Mouse (Mus musculus) liver (tissue): ENCODE measurements around the gene Ano9.

ENCODE experiments used
- DNase-seq: peaks from one replicate; pipeline ENCODE4 v3.0.0-alpha.2; 2020; ENCODE audit warnings: mixed read lengths

Ano9 gene

DNA sequence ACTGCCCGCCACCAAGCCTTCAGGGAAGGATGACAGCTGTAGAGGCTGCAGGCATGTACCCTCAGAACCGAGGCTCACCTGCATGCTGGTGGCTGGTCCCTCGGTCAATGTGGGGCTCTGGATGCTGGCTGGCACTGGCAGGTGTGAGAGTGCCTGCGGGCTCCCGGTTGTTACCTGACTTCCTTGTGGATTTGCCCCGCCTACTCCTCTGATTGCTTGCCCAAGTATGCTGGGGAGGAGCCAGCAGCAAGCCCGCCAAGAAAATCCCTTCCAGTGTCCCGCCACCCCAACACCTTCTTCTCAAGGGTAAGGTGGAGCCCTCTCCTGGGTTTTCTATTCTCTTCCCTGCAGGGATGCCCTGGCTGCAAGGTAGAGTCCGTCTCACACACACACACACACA is at the start of gene Ano9:
TSS of gene Ano9 (minus strand) at position 171 of the 400 bp plus-strand sequence.
- no peak for DNase-seq

DNA sequence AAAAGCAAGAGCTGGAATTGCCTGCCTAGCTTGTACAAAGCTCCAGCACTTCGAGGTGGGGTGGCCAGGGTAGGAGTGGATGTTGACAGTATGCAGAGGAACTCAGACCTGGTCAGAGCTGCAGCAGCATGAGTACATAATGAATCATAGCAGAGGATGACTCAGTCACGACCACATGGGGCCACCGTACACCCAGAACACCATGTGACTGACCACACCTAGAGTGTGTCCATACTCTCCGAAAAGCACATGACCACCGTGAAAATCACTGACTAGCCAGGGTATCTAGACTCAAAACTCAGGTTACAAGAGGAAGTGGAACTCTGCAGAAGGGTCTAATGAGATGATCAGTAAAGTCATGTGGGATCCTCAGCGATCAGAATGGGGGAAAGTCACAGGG is 47.2 kb upstream of the Ano9 start:
- no peak for DNase-seq

GRCm38 (mm10) chr7:141164397-141164796 is 46.8 kb upstream of the Ano9 start:
- no peak for DNase-seq

GRCm38 (mm10) chr7:141155362-141155761 is 37.8 kb upstream of the Ano9 start:
- DNase-seq: no peak

DNA sequence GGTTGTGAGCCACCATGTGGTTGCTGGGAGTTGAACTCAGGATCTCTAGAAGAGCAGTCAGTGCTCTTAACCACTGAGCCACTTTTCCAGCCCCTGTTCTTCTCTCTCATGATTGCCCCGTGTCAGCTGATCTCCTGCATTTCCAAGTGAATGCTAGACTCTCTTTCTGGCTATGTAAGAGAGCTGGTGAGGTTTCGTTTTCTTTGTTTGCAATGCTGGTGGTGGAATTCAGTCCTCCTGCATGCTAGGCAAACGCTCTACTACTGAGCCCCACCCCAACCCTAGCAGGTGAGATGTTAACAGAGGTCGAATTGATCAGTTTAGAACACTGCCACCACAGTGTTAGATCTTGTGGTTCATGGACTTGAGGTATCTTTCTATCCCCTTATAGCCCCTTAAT is 31.0 kb upstream of the Ano9 start:
- no peak for DNase-seq

DNA sequence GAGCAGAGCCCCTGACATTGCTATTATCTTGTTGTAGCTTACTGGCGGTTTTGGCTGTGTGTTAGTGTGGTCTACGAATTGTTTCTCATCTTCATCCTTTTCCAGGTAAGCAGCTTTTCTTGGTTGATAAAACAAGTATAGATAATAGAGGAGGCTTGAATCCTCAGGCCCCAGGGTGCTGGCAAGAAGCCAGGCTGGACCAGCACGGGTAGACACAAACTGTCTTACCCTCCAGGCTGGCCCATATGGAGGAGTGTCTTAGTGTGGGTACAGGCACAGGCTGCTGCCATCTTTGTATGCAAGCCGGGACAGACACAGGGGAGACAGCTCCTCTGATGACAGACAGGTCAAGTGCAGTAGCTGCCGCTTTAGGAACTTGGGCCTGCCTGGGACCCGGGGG is 29.4 kb upstream of the Ano9 start:
- peak; percentile 50 for DNase-seq

DNA sequence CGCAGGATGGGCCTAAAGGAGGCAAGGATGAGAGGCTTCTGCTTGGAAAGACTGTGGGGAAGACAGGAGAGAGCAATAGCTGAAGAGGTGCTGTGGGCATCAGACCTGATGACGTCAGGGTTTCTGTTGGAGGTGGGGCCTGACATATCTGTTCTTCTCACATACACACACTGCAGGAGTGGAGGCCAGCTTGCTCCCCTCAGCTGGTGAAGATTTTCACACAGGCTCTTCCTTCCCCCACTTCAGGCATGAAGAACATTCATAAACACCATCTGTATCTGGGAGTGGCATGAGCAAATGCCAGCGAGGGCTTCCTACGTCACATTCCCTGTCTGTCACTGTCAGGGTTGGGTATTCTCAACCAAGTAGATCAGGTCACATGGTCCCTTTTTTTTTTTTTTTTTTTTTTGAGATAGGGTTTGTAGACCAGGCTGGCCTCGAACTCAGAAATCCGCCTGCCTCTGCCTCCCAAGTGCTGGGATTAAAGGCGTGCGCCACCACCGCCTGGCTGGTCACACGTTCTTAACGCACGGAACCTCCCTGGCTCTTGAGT is 28.5 kb upstream of the Ano9 start:
- DNase-seq: peak; percentile 77

DNA sequence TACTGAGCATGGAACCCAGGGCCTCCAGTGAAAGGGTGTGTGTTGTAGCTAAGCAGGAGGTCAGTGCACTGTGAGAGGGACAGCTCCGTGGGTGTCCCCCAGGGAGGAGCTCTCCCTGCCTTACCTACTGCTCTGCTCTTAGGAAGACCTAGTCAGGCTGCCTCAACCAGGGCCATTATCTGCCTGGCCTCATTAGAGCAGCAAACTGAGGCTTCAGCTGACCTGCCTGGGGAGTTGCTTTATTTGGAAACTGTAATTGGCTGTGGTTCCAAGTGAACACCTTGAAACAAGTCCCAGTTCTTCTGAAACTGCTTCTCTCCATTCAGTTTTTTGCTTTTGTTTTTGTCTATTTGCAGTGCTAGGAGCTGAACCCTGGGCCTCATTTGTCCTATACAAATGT is 27.8 kb upstream of the Ano9 start:
- no peak for DNase-seq

- no peak for DNase-seq
Measured at GRCm38 (mm10) chr7:141144650-141145049, 27.0 kb upstream of the Ano9 start.

- DNase-seq: no peak
Measured at GRCm38 (mm10) chr7:141143861-141144260, 26.3 kb upstream of the Ano9 start.

DNA sequence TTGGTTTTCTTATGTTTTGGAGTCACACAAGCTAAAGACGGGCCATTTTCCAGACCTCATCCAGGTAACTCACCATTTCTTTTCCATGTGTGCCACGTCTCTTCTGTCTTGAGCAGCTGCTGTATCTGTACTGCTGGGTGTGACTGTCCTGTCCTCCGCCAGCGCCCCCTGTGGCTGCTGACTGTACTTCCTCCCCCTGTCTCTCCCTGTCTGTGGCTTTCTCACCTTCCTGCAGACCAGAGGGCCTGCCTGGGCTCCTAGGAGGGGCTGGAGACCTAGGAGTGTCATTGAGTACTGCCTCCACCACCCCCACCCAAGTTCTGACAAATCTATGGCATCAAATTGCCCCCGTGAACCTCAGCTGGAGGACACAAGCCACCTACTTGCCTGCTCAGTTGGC is 25.5 kb upstream of the Ano9 start:
- peak; percentile 77 for DNase-seq

GRCm38 (mm10) chr7:141141326-141141725 is 23.7 kb upstream of the Ano9 start:
- no peak for DNase-seq

DNA sequence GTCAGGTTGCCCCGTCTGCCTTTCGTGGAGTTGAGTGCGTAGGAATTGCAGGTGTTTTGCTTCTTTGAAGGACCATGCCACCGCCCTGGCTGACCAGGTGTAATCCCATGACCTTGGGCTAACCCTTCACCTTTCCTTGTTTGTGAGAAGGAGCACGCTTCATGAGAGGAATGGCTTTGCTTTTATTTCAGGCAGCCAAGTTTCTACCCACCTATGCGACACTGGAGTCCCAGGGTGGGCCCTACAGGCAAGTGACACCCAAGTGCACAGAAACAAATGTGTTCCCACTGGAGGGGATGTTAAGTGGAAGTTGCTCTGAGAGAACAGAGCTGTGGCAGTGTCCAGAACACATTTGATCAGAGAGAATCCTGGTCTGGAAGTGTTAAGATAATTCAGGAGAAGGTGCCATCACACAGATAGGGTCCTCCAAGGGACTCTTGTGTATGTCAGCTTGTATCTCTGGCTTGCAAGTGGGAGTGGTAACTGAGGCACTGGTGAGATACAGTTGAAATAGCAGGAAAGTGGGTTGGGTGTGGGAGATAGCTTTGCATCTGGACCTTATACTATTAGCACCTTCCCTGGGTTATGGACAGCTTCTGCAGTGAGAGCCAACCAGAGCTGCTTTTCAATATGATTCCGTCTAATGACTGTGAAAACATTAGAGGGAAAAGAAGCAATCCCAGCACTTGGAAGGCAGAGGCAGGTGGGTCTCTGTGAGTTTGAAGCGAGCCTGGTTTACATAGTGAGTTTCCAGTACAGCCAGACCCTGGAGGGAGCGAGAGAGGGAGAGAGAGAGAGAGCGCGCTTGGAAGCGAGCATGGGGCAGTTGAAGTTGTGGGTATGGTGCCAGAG is 14.5 kb upstream of the Ano9 start:
- DNase-seq: peak; percentile 77

DNA sequence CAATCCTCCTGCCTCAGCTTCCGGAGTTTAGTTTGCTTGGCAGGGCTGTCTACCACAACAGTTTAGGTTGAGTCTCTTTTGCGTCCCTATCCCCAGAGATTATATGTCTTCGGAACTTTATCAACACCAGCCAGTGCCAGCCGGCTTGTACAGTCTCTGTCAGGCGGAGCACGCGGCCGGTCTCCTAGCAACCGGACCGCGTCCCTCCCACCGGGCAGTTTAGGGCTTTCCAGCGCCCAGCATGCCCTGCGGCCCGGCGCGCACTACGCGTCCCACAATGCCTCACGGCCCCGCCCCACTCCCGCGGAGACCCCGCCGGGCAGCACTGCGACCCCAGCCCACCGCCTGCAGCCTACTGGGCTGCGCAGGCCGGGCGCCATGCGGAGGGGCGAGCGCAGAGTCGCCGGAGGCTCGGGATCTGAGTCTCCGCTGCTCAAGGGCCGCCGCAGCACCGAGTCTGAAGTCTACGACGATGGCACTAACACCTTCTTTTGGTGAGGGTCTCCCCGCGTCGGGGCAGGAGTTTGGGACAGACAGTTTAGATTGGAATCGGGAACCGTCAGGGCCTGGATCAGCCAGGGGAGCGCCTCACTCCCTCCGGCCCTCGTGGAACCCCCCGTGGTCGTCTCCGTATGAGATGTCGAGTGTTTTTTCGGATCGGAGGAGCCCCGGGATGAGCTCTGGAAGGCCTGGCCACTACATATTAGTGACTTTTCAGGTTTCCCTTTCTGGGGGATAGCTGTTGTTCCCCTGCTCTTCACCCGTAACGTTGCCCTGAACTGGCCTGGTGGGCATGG is 13.6 kb upstream of the Ano9 start:
- peak; percentile 98 for DNase-seq

- DNase-seq: no peak
Measured at GRCm38 (mm10) chr7:141123517-141123856, 5.9 kb upstream of the Ano9 start.

- DNase-seq: peak; percentile 99
Measured at GRCm38 (mm10) chr7:141122689-141123516, 5.3 kb upstream of the Ano9 start.

GRCm38 (mm10) chr7:141122245-141122644 is 4.6 kb upstream of the Ano9 start, which contains the start of gene Ptdss2:
TSS of gene Ptdss2 (plus strand) at chr7:141122382.
- peak; percentile 66 for DNase-seq

DNA sequence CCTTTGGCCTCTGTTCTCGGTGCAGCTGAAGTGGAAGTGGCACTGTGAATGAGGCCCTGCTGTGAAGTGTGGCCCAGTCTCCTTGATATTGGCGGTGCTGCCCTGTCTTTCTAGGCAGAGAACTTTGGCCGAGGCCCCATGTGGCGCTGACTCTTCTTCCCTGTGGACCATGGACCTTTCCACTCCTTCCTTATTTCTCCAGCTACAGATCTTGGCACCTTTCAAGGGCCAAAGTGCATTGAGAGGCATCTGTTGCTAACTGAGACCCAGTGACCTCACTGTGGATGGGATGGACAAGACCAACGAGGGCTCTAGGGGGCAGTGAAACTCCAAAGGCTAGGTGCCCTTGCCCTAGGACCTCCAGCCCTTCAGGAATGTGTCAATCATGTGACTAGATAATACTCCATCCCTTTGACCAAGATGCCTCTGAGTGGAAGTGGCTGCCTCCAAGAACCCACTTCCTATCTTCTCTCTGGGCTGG is 3.5 kb upstream of the Ano9 start:
- DNase-seq: no peak

- no peak for DNase-seq
Measured at GRCm38 (mm10) chr7:141120605-141121004, 3.0 kb upstream of the Ano9 start.

- DNase-seq: no peak
Measured at GRCm38 (mm10) chr7:141119487-141119886, 1.9 kb upstream of the Ano9 start.

GRCm38 (mm10) chr7:141115874-141116273 is 1.7 kb downstream of the Ano9 start:
- DNase-seq: no peak

GRCm38 (mm10) chr7:141103161-141103560 is 14.4 kb downstream of the Ano9 start:
- peak; percentile 67 for DNase-seq
